Mouse (Mus musculus) cerebellum, postnatal 25 days (tissue): Measurements from ENCODE around the gene Glipr1.
"Not testable (repeated sequence)": the region's sequence is repeated elsewhere in the genome, so short reads cannot be mapped to it uniquely, and the experiment has no call there.

Experiments used
- DNase-seq, 2 experiments: peaks; one replicate each; pipeline ENCODE4 v3.0.0; 2021; ENCODE audit warnings: mixed read lengths in 2 of 2

Gene Glipr1

DNA sequence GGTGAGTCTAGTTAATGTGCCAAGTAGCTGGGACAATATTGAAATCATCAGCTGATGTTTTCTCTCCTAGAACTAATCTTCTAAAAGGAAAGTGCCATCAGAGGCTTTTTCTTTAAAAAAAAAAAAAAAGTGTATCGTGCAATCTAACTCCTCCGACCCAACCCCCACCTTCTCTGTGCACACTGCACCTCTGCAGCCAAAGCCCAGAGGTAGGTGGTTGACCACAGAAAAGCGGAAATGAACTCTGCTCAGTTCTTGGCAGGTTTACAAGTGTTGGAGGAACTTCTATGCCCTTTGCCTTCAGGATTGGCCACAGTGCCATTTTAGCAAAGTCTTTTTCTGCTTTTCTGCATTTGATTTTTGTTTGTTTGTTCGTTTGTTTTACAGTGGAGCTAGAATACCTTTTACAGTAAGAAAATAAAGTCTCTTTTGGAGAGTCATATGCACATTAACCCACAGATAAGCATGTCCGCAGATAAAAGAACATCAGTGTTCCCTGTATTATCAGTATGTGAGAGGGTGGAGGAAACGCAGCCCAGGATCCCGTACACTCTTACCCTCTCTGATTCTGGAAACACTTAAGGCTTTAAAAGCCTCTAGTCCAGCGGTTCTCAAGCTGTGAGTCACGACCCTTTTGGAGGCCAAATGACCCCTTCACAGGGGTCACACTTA lies at the start of gene Glipr1:
Gene Glipr1 (minus strand): TSS at position 88 of the 672 bp plus-strand sequence.
- no peak for DNase-seq

DNA sequence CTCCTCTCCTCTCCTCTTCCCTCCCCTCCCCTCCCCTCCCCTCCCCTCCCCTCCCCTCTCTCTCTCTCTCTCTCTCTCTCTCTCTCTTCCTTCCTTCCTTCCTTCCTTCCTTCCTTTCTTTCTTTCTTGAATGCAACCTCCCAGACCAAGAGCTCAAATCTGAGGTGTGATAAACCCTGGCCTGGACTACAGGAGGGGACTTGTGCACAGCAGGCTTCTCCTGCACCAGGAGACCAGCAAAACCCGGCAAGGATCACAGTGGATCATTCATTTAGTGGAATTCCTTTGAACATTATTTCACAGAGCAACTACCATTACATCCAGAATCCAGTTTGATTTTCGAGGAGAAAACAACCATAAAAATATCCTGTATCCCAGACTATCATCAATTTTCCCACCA lies 49.5 kb upstream of the Glipr1 start:
- not testable (repeated sequence) for DNase-seq

DNA sequence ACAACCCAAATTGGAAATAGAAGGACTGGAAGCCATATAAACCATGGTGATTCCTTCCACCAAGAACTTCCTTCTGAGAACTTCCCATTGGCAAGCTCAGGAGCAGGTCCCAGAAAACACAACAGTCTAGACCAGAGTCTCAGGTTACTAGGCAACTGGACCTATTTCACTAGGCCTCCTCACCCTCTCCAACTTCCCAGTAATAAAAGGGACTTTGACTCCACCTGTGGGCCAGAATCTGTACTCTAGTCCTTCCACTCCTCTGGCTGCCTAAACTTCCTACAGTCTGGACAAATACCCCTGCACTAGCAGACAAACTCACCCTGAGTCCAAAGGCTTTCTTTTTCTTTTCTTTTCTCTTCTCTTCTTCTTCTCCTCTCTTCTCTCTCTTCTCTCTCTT lies 48.8 kb upstream of the Glipr1 start:
- DNase-seq = no peak

DNA sequence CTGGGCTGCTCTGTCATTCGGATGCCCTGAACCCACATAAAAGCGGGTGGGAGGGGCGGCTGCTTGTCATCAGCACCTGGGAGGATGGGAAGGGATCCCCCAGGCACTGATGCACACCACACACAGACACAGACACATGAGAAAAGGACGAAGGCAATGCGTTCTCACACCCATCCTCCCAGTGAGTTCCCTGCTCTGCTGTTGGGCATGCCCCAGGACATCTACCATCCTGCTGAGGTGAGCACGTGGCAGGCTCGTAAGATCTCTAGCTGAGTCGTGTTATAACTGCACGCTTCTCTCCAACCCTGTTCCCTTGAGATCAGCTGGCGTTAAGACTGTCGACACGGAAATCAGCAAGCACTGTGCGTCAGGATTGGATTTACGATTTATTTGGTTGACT lies 41.9 kb upstream of the Glipr1 start:
- DNase-seq = not testable (repeated sequence)

DNA sequence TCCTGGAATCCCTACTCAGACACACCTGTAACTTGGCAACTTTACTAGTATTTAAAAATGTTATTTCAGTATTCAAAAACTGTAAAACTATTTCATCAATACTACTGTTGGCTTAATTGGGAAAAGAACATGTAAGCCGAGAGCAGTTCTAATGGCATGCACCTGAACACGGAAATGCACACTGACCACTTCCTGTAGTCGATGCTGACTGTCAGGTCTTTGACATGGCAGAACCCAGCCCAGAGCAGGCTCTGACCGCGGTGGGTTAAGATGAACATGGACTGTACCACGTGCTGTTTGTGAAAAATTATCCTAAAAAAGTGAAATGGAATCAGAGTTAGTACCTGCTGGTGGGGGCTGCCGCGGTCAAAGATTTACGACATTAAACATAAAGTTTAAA lies 41.1 kb upstream of the Glipr1 start:
- DNase-seq = not testable (repeated sequence)

DNA sequence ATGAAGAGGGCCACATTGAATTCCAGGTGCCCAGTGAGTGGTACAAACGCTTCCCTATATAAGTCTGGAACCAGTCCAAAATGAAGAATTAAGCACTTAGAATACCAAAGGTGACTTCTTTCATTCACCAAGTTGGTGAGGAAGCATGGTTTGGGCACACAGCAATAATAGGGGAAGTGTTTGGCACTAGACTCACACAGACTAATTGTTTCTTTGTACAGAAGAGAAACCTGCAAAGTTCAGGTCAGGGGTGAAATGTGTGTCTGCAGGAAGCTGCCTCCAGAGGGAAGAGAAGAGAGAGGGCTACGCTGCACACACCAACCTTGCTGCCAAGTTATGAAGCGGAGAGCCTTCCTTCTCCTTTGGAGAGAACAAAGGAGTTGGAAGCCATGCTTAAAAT lies 26.3 kb upstream of the Glipr1 start:
- DNase-seq = not testable (repeated sequence)

DNA sequence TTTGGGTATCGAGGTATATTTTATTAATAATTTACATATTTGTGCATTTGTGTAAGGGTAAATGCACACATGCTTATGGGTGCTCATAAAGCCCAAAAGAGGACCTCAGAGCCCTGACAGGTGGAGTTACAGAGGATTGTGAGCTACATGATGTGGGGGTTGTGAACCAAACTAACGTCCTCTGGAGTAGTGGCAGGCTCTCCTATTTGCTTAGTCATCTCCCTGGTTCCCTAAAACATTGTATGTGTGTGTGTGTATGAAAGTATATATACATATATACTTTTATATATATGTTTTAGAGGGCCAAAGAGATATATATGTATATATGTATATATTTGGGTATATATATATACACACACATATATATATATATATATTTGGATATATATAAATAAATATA lies 21.2 kb upstream of the Glipr1 start:
- no peak for DNase-seq

DNA sequence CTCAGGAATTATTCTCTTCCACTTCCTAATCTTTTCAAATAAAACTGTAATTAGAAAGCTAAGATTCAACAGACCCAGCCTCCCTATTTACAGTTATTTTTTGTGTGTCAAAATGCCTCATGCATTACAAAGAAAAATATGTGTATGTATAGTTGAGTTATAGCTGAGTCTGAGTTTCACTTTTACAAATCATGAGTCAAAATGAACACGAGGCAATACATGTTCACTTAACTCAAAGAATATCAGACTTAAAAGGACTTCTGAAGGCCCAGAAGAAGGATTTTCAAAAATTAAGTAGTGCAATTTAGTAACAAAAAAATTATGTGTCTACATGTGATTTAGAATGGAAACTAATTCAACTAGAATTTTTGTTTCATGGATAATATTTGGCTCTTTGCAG lies 7.1 kb upstream of the Glipr1 start:
- DNase-seq = not testable (repeated sequence)

DNA sequence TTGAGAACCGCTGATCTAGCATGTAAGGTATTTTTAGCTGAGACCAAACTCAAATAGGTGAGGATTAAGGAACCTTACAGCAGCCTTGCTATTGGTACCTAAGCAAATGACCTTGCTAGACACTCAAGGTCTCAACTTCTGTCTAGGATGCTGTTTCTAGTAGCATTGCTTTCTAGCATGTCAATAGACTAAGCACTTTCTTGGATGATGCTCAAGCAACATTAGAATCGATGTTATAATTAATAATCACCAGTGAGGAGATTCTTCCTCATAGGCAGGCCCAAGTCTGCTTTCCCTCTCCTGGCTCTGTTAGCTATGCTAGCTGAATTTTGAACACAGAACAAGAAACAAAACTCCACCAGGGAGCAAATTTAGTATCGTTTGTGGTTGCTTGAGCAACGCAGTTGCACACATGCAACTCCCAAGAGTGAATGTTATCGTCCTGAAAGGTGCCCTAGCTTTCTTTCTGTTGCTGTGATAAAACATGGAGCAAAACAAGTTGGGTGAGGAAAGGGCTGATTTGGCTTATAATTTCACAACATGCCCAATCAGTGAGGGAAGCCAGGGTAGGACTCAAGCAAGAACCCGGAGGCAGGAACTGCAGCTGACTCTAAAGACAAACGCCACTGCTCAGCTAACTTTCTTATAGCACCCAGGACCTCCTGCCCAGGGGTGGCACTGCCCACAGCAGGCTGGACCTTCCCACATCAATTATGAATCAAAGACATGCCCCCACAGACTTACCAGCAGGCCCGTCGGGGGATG lies 493 bp downstream of the Glipr1 start:
- no peak for DNase-seq

DNA sequence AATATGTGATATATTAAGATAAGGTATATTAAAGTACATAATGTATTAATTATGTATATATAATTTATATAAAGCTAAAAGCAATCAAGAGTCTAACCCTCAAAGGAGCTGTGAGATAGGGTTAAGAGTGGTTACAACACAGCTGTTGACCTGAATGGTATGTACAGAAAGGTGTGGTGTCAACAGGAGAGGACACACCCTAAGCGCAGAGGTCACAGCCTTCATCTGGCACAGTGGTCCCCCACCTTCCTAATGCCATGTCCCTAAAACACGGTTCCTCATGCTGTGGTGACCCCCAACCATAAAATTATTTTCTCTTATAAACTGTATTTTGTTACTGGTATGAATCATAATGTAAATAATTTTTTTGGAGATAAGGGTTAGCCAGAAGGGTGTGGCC lies 1.1 kb downstream of the Glipr1 start:
- DNase-seq = no peak

DNA sequence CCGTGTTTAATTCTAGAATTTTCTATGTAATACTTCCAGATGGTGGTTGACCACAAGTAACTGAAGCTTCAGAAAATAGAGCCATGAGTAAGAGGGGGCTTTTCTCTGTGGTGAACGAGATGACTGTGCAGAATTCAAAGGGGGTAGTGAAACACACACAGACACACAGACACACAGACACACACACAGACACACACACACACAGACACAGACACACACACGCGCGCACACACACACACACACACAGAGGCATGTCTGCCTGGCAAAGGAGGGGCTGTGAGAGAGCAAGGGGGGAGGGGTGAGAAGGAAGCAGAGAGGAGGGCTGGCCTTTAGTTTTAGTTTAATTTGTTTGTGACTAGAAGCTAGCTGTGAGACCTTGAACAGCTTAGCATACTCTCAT lies 1.9 kb downstream of the Glipr1 start:
- no peak for DNase-seq

DNA sequence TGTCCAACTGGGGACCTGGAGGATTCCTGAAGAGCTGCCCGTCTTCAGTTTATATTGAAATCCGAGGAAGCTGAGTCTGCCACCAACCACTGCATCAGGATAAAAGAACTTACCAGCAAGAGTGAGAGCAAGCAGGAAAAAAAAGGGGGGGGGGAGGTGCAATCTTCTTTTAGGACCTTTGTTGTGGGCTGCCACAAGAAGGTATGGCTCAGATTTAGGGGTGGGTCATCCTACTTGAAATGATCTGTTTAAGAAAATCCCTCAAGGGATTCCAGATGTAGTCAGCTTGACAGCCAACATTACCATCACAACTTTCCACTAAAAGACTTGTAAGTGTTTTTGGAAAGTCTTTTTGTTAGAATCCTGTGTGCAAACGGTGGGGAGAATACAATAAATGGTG lies 2.7 kb downstream of the Glipr1 start:
- no peak for DNase-seq

DNA sequence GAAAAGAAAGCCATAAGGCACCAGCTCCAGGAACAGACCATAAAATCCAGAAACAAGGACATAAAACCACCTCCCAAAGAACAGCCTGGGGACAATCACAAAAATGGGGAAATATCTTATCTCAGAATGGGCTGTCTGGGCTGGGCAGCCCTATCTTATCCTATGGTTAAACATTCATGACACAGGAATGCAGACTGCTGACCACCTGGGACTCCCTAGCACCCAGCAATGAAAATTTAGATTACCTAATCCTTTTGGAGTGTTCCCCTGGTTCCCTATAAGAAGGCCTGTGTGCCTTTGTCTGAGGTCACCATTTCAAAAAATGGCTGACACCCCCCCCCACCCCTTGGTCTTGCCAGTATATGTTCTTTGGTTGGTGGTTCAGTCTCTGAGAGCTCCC lies 4.8 kb downstream of the Glipr1 start:
- no peak for DNase-seq

DNA sequence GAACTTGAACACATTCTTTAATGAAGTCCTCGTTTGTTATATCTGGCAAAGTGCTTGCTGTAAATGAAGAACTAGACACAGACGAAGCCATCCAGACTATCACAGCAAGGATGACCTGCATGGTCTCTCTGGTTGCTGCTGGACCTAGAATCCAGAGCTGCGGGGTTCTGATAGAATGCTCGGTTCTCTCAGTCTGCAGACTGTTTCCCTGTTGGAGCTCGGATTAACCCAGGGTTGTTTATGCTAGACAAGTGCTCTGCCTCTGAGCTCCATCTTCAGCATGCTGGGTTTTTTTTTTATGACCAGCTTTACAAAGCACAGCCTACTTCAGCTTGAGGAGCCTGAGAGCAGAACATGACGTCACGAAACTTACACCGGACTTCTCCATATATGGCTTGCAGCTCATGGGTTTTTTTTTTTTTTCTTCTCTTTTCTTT lies 5.5 kb downstream of the Glipr1 start:
- DNase-seq = no peak

DNA sequence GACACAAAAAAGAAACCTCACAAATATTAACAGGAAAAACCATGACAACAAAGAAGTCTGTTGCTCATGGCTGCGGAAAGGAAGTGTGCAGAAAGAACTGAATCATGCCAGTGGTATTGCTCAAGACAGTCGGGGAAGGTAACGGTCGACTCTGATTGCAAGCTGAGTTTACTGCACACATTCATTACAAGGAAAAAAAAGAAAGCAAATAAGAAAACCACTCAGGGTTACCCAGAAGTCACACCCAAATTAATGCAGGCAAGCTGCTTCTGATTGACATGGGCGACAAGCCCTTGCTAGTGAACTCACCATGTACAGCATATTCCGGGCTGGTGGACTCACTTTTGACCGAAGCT lies 5.9 kb downstream of the Glipr1 start:
- DNase-seq = no peak

DNA sequence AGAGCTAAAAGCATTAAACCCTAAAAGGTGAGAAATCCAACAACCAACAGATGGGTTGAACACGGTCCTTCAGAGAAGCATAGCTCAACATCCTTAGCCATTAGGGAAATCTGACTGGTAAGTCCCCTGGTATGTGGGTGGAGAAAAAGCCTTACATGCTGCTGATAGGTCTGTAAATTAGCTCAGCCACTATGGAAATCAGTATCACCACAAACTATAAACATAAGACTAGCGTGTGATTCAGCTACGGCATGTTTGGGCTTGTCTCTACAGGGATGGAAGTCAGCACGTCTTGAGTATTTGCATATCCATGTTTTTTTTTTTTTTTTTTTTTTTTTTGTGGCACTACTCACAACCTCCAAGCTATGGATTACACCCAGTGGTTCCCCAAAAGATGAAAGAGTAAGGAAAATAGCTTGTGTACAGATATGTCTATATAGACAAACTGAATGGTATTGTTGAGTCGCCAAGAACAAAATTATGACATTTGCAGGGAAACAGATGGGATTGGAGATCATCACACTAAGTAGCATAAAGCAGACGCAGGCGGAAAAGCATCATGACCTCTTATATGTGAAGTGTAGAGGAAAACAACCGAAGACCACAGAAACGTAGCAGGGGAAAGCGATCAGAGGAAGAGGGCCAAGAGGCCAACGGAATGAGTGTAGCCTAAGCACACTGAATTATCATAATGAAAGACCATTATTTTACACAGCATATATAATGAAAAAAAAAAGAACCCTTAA lies 6.5 kb downstream of the Glipr1 start:
- no peak for DNase-seq

DNA sequence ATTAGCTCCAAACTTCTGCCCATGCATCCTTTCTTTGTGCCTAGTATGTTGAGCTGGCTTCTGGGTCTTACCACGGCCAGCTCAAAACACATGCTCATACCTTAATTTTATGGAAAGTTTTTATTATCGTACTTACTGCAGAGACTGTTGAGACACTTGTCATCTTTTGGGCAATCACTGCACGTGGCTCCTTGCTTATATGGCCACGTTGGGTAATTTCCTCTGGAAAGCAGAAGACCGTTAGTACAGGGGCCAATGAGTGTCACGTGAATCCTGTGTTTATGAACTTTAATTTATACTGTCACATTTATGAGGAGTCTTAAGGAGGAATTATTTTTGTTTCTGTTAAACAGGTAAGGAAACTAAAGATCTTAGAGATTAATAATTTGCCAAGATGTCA lies 16.0 kb downstream of the Glipr1 start:
- DNase-seq = no peak

DNA sequence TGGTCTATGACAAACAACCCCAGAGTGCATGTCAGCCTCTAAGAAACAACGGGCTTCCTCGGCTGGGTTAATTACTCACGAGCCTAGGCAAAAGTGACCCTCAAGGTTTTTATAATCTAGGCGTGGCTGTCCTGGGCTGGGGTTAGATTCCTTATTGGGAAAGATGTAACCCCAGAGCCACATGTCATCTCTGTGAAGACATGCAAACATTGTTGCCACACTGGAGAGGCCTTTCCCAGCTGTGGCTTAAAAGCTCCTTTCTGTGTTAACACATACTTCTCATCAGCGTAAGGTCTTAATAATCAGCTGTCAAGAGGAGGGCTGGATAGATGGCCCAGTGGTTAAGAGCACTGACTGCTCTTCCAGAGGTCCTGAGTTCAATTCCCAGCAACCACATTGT lies 19.4 kb downstream of the Glipr1 start:
- no peak for DNase-seq

DNA sequence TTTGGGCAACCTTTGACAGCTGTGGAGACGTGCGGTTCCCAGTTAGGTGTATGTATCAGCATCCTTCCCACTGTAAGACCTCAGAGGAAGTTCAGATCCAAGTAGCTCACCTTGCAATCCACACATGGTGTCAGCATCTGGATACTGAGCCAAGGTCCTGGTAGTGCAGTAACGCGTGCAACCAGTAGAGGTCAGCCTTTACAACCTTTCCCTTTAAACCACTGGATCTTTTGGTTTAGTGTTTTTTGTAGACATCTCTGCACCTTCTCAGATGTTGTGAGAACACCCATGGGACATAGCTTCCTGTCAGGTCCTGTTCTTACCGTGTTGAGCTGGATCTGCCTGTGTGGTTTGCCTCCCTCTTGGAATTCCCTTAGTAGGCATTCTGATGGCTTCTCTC lies 24.8 kb downstream of the Glipr1 start:
- peak; percentile 45 to 59 for DNase-seq

DNA sequence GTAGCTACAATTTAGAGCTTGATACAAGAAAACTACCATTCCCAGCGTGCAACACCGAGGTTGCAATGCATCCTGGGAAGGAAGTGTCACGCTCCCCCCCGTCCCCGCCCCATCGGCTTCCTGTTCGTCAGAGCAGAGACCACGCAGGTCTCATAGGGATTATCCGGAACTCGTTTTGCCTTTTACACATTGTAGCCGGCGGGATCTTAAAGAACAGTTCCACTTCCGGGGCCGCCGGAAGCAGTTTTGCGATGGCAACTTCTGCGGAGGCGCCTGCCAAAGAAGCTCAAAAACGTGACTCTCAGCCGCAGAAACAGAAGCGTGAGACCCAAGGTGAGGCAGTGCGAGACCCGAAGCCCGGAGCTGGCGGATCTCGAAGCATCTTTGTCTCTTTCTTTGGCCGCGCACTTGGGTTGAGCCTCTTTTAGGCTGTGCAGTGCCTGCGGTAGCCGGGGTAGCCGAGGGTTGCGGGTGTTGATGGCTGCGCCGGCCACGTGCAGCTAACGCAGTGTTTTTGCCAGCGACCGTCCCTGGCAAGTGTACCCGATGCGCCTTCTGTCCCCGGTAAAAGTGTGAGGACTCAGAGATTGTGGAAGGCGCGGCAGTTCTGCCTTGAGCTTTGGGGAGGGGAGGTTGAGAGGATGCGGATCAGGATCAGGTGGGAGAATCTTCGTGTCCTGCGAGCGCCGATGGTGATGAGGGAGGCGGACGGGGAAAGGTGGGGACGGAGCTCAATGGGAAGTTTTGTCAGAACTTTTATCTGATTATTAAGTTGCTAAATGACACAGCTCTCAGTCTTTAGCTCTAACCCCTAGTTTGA lies 29.7 kb downstream of the Glipr1 start, which contains the start of gene Krr1:
Gene Krr1 (plus strand): TSS at position 123 of the 820 bp plus-strand sequence.
- peak; percentile 89 to 92 for DNase-seq

DNA sequence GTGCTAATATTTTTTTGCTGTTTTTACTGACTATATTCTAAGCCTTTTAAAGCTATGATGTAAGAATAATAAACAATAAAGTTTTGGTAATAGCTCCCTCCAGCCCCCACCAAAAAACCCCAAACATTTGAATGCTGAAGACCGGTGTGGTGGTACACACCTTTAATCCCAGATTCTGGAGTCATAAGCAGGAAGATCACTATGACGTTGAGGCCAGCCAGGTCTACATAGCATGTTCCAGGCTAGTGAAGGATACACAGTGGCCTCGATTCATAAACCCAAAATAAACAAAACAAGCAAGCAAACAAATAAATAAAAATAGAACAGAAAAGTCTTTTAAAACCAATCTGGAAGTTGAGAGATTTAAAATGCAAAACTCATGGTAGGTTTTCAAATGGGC lies 30.5 kb downstream of the Glipr1 start:
- no peak for DNase-seq

DNA sequence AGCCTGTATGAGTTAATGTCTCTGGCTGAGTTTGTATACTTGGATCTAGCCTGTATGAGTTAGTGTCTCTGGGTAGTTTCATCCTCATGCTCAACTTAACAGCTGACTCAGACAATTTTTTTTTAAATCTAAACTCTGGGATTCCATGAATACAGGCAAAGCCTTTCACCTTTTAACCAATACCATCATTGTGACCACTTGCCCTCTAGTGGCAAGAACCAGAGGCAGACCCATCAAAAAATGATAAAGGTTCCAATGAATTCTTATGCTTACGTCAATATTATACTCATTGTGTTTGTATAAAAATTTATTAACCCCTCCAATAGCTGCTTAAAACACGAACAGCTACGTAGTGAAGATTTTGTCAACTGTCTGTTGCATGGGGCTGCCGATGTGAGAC lies 36.0 kb downstream of the Glipr1 start:
- DNase-seq = no peak

DNA sequence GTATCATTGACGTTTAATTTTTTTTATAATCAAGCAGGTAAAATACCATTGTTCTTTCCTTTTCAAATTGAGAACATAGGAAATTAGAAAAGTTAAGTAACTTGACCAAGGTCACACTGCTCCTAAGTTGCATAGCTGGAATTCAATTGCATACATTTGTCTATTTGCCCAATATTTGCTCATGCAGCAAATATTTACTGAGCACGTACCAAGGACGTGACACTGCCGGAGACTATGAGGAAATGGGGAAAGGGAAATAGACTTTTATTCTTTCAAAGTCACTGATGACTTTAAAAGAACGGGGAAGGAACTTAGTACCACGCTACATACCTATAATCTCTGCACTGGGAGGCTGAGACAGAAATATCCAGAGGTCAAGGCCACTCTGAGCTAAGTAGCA lies 42.0 kb downstream of the Glipr1 start:
- DNase-seq = no peak
